Mouse (Mus musculus): ENCODE data around the gene Hal.

The Hal gene

GRCm38 (mm10) chr10:93567066-93567465, 78.5 kb downstream of the Hal start:
- no peak for DNase-seq (ENCODE audit: low spot score in 2 of 2)

- no peak for DNase-seq (ENCODE audit: low spot score in 2 of 2)
These were observed 79.4 kb downstream of the Hal start for GRCm38 (mm10) chr10:93567841-93568566.

- no peak for DNase-seq (ENCODE audit: low spot score in 2 of 2)
These were observed 80.1 kb downstream of the Hal start for GRCm38 (mm10) chr10:93568671-93569070.
